Mouse (Mus musculus) cerebellum, postnatal 14 days (tissue): ENCODE results near the gene Slc25a12.

ENCODE experiments used
- DNase-seq, 2 experiments: peaks; one replicate each; pipeline ENCODE4 v3.0.0; 2021; ENCODE audit warnings: mixed read lengths in 2 of 2

The Slc25a12 gene

GRCm38 (mm10) chr2:71347732-71348490 is 19.6 kb downstream of the Slc25a12 start:
- DNase-seq = no peak

GRCm38 (mm10) chr2:71347160-71347559 is 20.4 kb downstream of the Slc25a12 start:
- DNase-seq = no peak

GRCm38 (mm10) chr2:71343884-71344640 is 23.5 kb downstream of the Slc25a12 start:
- peak in 1 of 2 experiments; percentile 22 for DNase-seq

GRCm38 (mm10) chr2:71340126-71340525 is 27.4 kb downstream of the Slc25a12 start:
- no peak for DNase-seq

GRCm38 (mm10) chr2:71338145-71338796 is 29.3 kb downstream of the Slc25a12 start:
- DNase-seq = no peak

GRCm38 (mm10) chr2:71336631-71337030 is 30.9 kb downstream of the Slc25a12 start:
- no peak for DNase-seq

- DNase-seq = no peak
Observed at GRCm38 (mm10) chr2:71336209-71336608, 31.3 kb downstream of the Slc25a12 start.

- no peak for DNase-seq
Observed at GRCm38 (mm10) chr2:71333986-71334822, 33.3 kb downstream of the Slc25a12 start.

GRCm38 (mm10) chr2:71329761-71330160 is 37.8 kb downstream of the Slc25a12 start:
- DNase-seq = peak; percentile 28 to 44

- DNase-seq = peak in 1 of 2 experiments; percentile 18
Observed at GRCm38 (mm10) chr2:71328391-71329160, 39.0 kb downstream of the Slc25a12 start.

GRCm38 (mm10) chr2:71327715-71328114 is 39.8 kb downstream of the Slc25a12 start:
- no peak for DNase-seq

GRCm38 (mm10) chr2:71326766-71327464 is 40.6 kb downstream of the Slc25a12 start:
- DNase-seq = no peak

- DNase-seq = no peak
Observed at GRCm38 (mm10) chr2:71323886-71324285, 43.7 kb downstream of the Slc25a12 start.

- no peak for DNase-seq
Observed at GRCm38 (mm10) chr2:71321486-71321885, 46.1 kb downstream of the Slc25a12 start.

GRCm38 (mm10) chr2:71316116-71316789 is 51.3 kb downstream of the Slc25a12 start:
- no peak for DNase-seq

- no peak for DNase-seq
Observed at GRCm38 (mm10) chr2:71315022-71315421, 52.5 kb downstream of the Slc25a12 start.

- no peak for DNase-seq
Observed at GRCm38 (mm10) chr2:71314080-71314479, 53.5 kb downstream of the Slc25a12 start.

GRCm38 (mm10) chr2:71312067-71312466 is 55.5 kb downstream of the Slc25a12 start:
- no peak for DNase-seq

GRCm38 (mm10) chr2:71309726-71310125 is 57.8 kb downstream of the Slc25a12 start:
- DNase-seq = no peak

GRCm38 (mm10) chr2:71306357-71306756 is 61.2 kb downstream of the Slc25a12 start:
- DNase-seq = no peak
